Mouse (Mus musculus) heart, embryonic 15.5 days (tissue): ENCODE measurements at regions not wholly inside any gene's neighbourhood (a gene's known extent, or its start where the extent isn't known, plus 50 kb on each side); places are given as distances from the start of the nearest gene placed in this dataset.
A peak's percentile ranks its signal among the peaks of the same experiment; 100 is the strongest.

Source experiments
- ATAC-seq: fragments of 200-750 bp; cut with Nextera tagmentation; replicated peaks from 2 replicates; pipeline ENCODE4 v1.8.0; 2017; ENCODE audit warnings: low read depth, moderate TSS enrichment; ENCODE audit not compliant: insufficient number of reproducible peaks, insufficient read depth, low FRiP score
- H3K27ac ChIP-seq: fragments of 300-500 bp; sonication (generic); 2 replicates; pipeline ENCODE4 v1.5.1; 2015; ENCODE audit warnings: mild to moderate bottlenecking, inconsistent platforms
- H3K27me3 ChIP-seq: fragments of 300-500 bp; sonication (generic); 2 replicates; pipeline ENCODE4 v1.6.1; 2015; ENCODE audit warnings: inconsistent platforms
- H3K36me3 ChIP-seq: fragments of 300-500 bp; sonication (generic); 2 replicates; pipeline ENCODE4 v1.6.1; 2015; ENCODE audit warnings: mild to moderate bottlenecking, inconsistent platforms
- H3K4me1 ChIP-seq: fragments of 300-500 bp; sonication (generic); replicated peaks from 2 replicates; pipeline ENCODE4 v1.6.1; 2015; ENCODE audit warnings: inconsistent platforms
- H3K4me2 ChIP-seq: fragments of 300-500 bp; sonication (generic); 2 replicates; pipeline ENCODE4 v1.6.1; 2015; ENCODE audit warnings: inconsistent platforms, mild to moderate bottlenecking, moderate library complexity
- H3K4me3 ChIP-seq: fragments of 300-500 bp; sonication (generic); 2 replicates; pipeline ENCODE4 v1.5.1; 2015; ENCODE audit warnings: mild to moderate bottlenecking, inconsistent platforms
- H3K9ac ChIP-seq: fragments of 300-500 bp; sonication (generic); 2 replicates; pipeline ENCODE4 v1.6.1; 2015; ENCODE audit warnings: mild to moderate bottlenecking, inconsistent platforms
- H3K9me3 ChIP-seq: fragments of 300-500 bp; sonication (generic); replicated peaks from 2 replicates; pipeline ENCODE4 v1.6.1; 2016; ENCODE audit warnings: inconsistent platforms
- WGBS: fragments of 180-500 bp; shearing (Covaris S2); methylation state at CpG from one replicate; pipeline ENCODE4 v1.1.7; 2015; ENCODE audit warnings: mixed read lengths; 5-methylcytosine and 5-hydroxymethylcytosine counted together

- Histone ChIP-seq H3K36me3 (no peaks in the 10 kb centered on the region), H3K4me1 (no peaks in the 10 kb centered on the region), H3K4me2 (no peak overlapping the region), H3K9ac (no peak overlapping the region), H3K27ac (no peak overlapping the region), H3K27me3 (no peaks in the 10 kb centered on the region), H3K4me3 (no peak overlapping the region), H3K9me3 (no peaks in the 10 kb centered on the region)
- 83% methylated on average over 2 of the region's 2 CpGs for WGBS
- ATAC-seq = no peak
Observed at GRCm38 (mm10) chr14:98721033-98721432, 273.1 kb downstream of the Rpl36a-ps1 start.

DNA sequence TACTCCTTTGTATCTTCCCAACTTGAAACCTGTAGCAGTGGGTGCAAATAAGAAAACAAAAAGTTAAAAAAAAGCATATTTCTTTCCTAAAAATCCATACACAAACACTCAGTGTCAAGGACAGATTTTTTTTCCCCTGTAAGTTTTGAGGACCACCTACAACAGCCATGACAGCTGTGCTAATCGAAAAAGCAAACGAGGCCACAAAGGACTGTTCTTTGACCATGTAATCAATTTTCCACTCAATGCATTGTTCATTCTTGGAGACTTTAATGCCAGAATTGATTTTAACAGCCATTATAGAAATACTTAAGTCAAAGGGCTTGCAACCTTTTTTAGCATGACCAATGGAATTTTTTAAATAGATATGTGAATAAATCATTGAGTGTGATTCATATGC is 286.1 kb downstream of the Rpl36a-ps1 start:
- Histone ChIP-seq H3K4me1 (no peaks in the 10 kb centered on the region; the same call in 1 of the 2 replicates), H3K4me2 (no peak overlapping the region), H3K9me3 (no peaks in the 10 kb centered on the region), H3K27ac (no peak overlapping the region), H3K9ac (no peak overlapping the region), H3K27me3 (no peaks in the 10 kb centered on the region), H3K4me3 (no peak overlapping the region), H3K36me3 (no peaks in the 10 kb centered on the region)
- no peak for ATAC-seq
- WGBS = 84% methylated on average over 2 of the region's 2 CpGs

DNA sequence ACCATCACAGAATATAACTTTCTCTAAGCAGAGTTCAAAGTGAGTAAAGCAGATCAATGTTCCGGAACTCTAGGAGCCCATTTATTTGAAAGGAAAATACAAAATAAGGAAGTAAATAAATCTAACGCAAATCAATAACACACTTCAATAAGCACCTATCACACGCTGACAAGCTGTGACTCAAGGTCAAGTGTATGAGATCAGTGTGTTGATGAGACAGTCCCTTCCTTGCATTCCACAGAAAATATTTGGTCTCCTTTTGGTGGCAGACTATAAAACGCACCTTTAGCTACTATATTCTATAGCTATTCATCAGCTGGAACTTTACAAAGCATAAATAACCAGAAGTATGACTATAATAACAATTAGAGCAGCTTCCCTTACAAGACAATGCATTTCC is 286.5 kb downstream of the Rpl36a-ps1 start:
- no peaks in the 10 kb centered on the region; the same call in 1 of the 2 replicates for H3K4me1 ChIP-seq
- WGBS = 83% methylated on average over 4 of the region's 4 CpGs
- H3K4me3 ChIP-seq = no peak overlapping the region
- no peaks in the 10 kb centered on the region for H3K9me3 ChIP-seq
- no peaks in the 10 kb centered on the region for H3K36me3 ChIP-seq
- no peaks in the 10 kb centered on the region for H3K27me3 ChIP-seq
- H3K4me2 ChIP-seq = no peak overlapping the region
- no peak overlapping the region for H3K9ac ChIP-seq
- no peak for ATAC-seq
- H3K27ac ChIP-seq = no peak overlapping the region

DNA sequence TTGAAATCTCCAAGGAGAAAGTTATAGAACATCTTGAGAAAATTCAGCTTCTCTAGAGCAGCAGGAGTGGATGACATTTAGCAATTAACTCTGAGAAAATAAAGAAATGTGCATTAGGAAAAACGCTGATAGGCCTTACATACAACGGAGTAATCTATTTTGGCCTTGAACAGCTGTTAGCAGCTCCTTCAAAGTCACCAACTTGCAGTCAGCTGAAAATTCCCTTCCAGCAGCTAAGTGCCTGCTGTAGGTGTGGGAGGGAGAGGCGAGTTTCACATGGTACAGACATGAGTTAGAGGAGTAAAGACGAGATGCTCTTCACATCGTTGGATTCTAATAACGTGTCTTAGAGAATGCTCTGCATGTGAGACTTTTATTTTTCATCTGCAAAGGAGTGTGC is 290.8 kb downstream of the Rpl36a-ps1 start:
- no peak overlapping the region for H3K27ac ChIP-seq
- 37% methylated on average over 6 of the region's 6 CpGs for WGBS
- no peaks in the 10 kb centered on the region; the same call in 1 of the 2 replicates for H3K4me1 ChIP-seq
- H3K9ac ChIP-seq = no peak overlapping the region
- H3K4me3 ChIP-seq = no peak overlapping the region
- ATAC-seq = 0 out of 2 replicates have a peak, but pooled peaks have one; percentile 67
- no peaks in the 10 kb centered on the region for H3K36me3 ChIP-seq
- no peak overlapping the region for H3K4me2 ChIP-seq
- H3K27me3 ChIP-seq = no peaks in the 10 kb centered on the region
- no peaks in the 10 kb centered on the region for H3K9me3 ChIP-seq

DNA sequence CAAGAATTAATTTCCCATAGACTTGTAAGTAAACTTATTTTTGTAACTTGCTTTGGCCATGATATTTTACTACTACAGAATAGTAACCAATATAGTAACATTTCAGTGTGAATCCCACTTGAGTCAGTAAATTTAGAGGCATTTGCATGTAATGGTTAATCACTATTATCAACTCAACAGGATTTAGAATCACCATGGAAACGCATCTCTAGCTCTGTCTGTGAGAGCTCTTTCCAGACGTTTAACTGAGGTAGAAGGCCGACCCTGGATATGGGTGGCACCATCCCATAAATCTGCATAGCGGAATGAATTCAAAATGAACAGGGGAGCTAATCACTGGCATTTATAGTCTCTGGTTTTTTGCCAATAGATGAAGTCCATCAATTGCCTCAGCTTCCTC is 337.6 kb downstream of the Rpl36a-ps1 start:
- Histone ChIP-seq H3K36me3 (no peaks in the 10 kb centered on the region), H3K4me3 (no peak overlapping the region), H3K9ac (no peak overlapping the region), H3K4me2 (no peak overlapping the region), H3K9me3 (no peaks in the 10 kb centered on the region), H3K27me3 (no peaks in the 10 kb centered on the region), H3K27ac (no peak overlapping the region), H3K4me1 (no peaks in the 10 kb centered on the region)
- 72% methylated on average over 4 of the region's 4 CpGs for WGBS
- ATAC-seq = no peak

GRCm38 (mm10) chr14:98654191-98654809 is 339.8 kb downstream of the Rpl36a-ps1 start:
- no peak for ATAC-seq
- Histone ChIP-seq H3K9me3 (no peaks in the 10 kb centered on the region), H3K36me3 (no peaks in the 10 kb centered on the region), H3K4me2 (no peak overlapping the region), H3K27me3 (no peaks in the 10 kb centered on the region), H3K9ac (no peak overlapping the region), H3K27ac (no peak overlapping the region), H3K4me3 (no peak overlapping the region), H3K4me1 (no peaks in the 10 kb centered on the region)
- WGBS = 77% methylated on average over 6 of the region's 6 CpGs

GRCm38 (mm10) chr14:98651221-98651620 is 342.9 kb downstream of the Rpl36a-ps1 start:
- WGBS = 80% methylated on average over 6 of the region's 6 CpGs
- Histone ChIP-seq H3K4me3 (no peak overlapping the region), H3K4me2 (no peak overlapping the region), H3K9me3 (no peaks in the 10 kb centered on the region), H3K27me3 (no peaks in the 10 kb centered on the region), H3K36me3 (no peaks in the 10 kb centered on the region), H3K4me1 (no peaks in the 10 kb centered on the region), H3K9ac (no peak overlapping the region), H3K27ac (no peak overlapping the region)
- ATAC-seq = no peak

- no peak for ATAC-seq
Observed at GRCm38 (mm10) chr14:98650520-98650919, 343.6 kb downstream of the Rpl36a-ps1 start.

DNA sequence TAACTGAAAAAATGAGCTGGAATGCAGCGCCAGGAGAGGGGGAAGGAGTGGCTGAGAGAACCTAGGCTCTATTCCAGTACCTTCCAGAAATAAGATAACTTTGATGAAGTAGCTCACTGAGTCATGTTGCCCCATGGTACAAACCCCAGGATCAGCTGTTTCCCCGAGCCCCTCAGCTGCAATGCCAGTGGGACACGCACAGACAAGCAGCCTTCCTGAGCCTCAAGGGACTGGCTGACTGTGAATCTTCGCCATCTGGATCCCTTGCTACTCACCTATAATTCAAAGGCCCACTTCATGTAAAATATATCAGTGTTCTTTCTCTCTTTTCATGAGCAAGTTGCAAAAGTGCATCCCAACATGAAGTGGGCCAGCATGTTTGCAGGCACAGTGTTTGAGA is 346.5 kb downstream of the Rpl36a-ps1 start:
- H3K36me3 ChIP-seq = no peaks in the 10 kb centered on the region
- ATAC-seq = no peak
- H3K9me3 ChIP-seq = no peaks in the 10 kb centered on the region
- no peaks in the 10 kb centered on the region for H3K27me3 ChIP-seq
- no peak overlapping the region for H3K9ac ChIP-seq
- H3K4me3 ChIP-seq = no peak overlapping the region
- no peak overlapping the region for H3K4me2 ChIP-seq
- H3K4me1 ChIP-seq = no peaks in the 10 kb centered on the region
- 82% methylated on average over 4 of the region's 4 CpGs for WGBS
- H3K27ac ChIP-seq = no peak overlapping the region

More at GRCm38 (mm10) chr14:98650520-98650919, 343.6 kb downstream of the Rpl36a-ps1 start:
- Histone ChIP-seq H3K9me3 (no peaks in the 10 kb centered on the region), H3K36me3 (no peaks in the 10 kb centered on the region), H3K4me1 (no peaks in the 10 kb centered on the region), H3K4me2 (no peak overlapping the region), H3K27ac (no peak overlapping the region), H3K9ac (no peak overlapping the region), H3K4me3 (no peak overlapping the region), H3K27me3 (no peaks in the 10 kb centered on the region)
- WGBS = 76% methylated on average over 4 of the region's 4 CpGs

- Histone ChIP-seq H3K36me3 (no peaks in the 10 kb centered on the region), H3K4me1 (no peaks in the 10 kb centered on the region), H3K4me3 (no peak overlapping the region), H3K9ac (no peak overlapping the region), H3K27me3 (no peaks in the 10 kb centered on the region), H3K9me3 (no peaks in the 10 kb centered on the region), H3K27ac (no peak overlapping the region), H3K4me2 (no peak overlapping the region)
- no peak for ATAC-seq
- WGBS = 48% methylated on average over 1 of the region's 1 CpGs
Observed at GRCm38 (mm10) chr14:98643756-98644155, 350.4 kb downstream of the Rpl36a-ps1 start.

GRCm38 (mm10) chr14:98642661-98643331 is 351.3 kb downstream of the Rpl36a-ps1 start:
- Histone ChIP-seq H3K9ac (no peak overlapping the region), H3K4me2 (no peak overlapping the region), H3K27me3 (no peaks in the 10 kb centered on the region), H3K9me3 (no peaks in the 10 kb centered on the region), H3K27ac (no peak overlapping the region), H3K4me3 (no peak overlapping the region), H3K4me1 (no peaks in the 10 kb centered on the region), H3K36me3 (no peaks in the 10 kb centered on the region)
- 71% methylated on average over 4 of the region's 4 CpGs for WGBS
- ATAC-seq = no peak

- 64% methylated on average over 4 of the region's 4 CpGs for WGBS
- Histone ChIP-seq H3K27ac (no peak overlapping the region), H3K9me3 (no peaks in the 10 kb centered on the region), H3K36me3 (no peaks in the 10 kb centered on the region), H3K4me3 (no peak overlapping the region), H3K4me2 (no peak overlapping the region), H3K9ac (no peak overlapping the region), H3K4me1 (no peaks in the 10 kb centered on the region), H3K27me3 (no peaks in the 10 kb centered on the region)
- ATAC-seq = no peak
Observed at GRCm38 (mm10) chr14:98629026-98629425, 365.1 kb downstream of the Rpl36a-ps1 start.
